Mouse (Mus musculus) cerebellum, adult 2 months (tissue): ENCODE data around the gene Psmc3ip.

ENCODE experiments used
- CTCF ChIP-seq: fragments of 200-500 bp; IDR thresholded peaks from 2 replicates; pipeline ENCODE4 v1.5.1; 2011; ENCODE audit warnings: low read depth, mild to moderate bottlenecking, control low read depth, low read length, moderate library complexity, borderline replicate concordance; ENCODE audit not compliant: insufficient read depth
- POLR2A ChIP-seq: fragments of 200-500 bp; IDR thresholded peaks from 2 replicates; pipeline ENCODE4 v1.6.1; 2011; ENCODE audit warnings: low read length, control low read depth, borderline replicate concordance; ENCODE audit not compliant: insufficient read depth

- no peak for TF ChIP-seq CTCF
- TF ChIP-seq POLR2A = no peak
These were observed 42.3 kb downstream of the Psmc3ip start for GRCm38 (mm10) chr11:101052751-101053473.
